8 mouse cellular contexts compared by ENCODE assay signal in genomic region chr10:128493695-128494666, GRCm38 (mm10). TPM values are rescaled to one million over a fixed set of nuclear protein-coding genes. Genes with fewer than 3 reads are reported as not detected.
DNase-seq lines count a peak whose midpoint lies in the region; ATAC-seq and TF ChIP-seq lines count a peak whose summit lies in the region.

TSS of gene Myl6 (minus strand) at chr10:128494145.

- WGBS in forebrain, embryonic 11.5 days: under 1% methylated on average over 45 of the region's 45 CpGs
- WGBS in heart, embryonic 16.5 days: under 1% methylated on average over 45 of the region's 45 CpGs
- WGBS in liver, embryonic 15.5 days (ENCODE audit: insufficient replicate concordance): under 1% methylated on average over 45 of the region's 45 CpGs
- WGBS in neural tube, embryonic 12.5 days: under 1% methylated on average over 45 of the region's 45 CpGs

- TF ChIP-seq EP300 in CH12.LX (IDR thresholded peaks at IDR 0.05; ENCODE audit: low read length): no peak

- H3K4me3 ChIP-seq in CH12.LX (replicated peaks in 1 of 3; ENCODE audit: low read depth in 2 of 3, low read length in 2 of 3, poor library complexity in 1 of 3): peak within 1 kb of the TSS; percentile 76 to 100 (median 90)
- H3K4me3 ChIP-seq in forebrain, embryonic 11.5 days (ENCODE audit: low read depth, low read length): peak within 1 kb of the TSS; percentile 78
- peak within 1 kb of the TSS; percentile 75 for H3K4me3 ChIP-seq in heart, embryonic 16.5 days (ENCODE audit: low read length)
- peak within 1 kb of the TSS; percentile 93 for H3K4me3 ChIP-seq in liver, embryonic 15.5 days (replicated peaks)
- peak within 1 kb of the TSS; percentile 66 for H3K4me3 ChIP-seq in neural tube, embryonic 12.5 days

- H3K27me3 ChIP-seq in CH12.LX (replicated peaks): no peaks in the 10 kb centered on the region
- no peaks in the 10 kb centered on the region for H3K27me3 ChIP-seq in forebrain, embryonic 11.5 days (ENCODE audit: control insufficient read depth, insufficient read depth, low read length)
- no peaks in the 10 kb centered on the region for H3K27me3 ChIP-seq in heart, embryonic 16.5 days (ENCODE audit: control insufficient read depth, insufficient read depth, low read length)
- H3K27me3 ChIP-seq in liver, embryonic 15.5 days: no peaks in the 10 kb centered on the region
- H3K27me3 ChIP-seq in neural tube, embryonic 12.5 days (replicated peaks): no peaks in the 10 kb centered on the region

- peak; percentile 20 to 74; a peak in 3 of 4 replicates for TF ChIP-seq CTCF in CH12.LX (conservative IDR thresholded peaks at IDR 0.05 in 1 of 2, IDR thresholded peaks at IDR 0.05 in 1 of 2; ENCODE audit: low read depth in 2 of 2, low read length in 2 of 2)

- no peak for TF ChIP-seq RAD21 in CH12.LX (IDR thresholded peaks at IDR 0.05; ENCODE audit: low read depth, low read length)

- peak; percentile 100 for DNase-seq in CH12.LX (ENCODE audit: extremely low read depth)
- peak; percentile 99 for DNase-seq in c-Kit-positive CD71-positive TER-119-negative erythroid progenitor cells, embryonic 14.5 days (ENCODE audit: low read depth)
- DNase-seq in forebrain, embryonic 11.5 days (ENCODE audit: low spot score): peak; percentile 99
- DNase-seq in kidney, postnatal 36 days: peak; percentile 99
- DNase-seq in telencephalon, adult 2 months (ENCODE audit: low read depth, low spot score): peak; percentile 98

- peak within 1 kb of the TSS; percentile 90 for H3K9ac ChIP-seq in CH12.LX (ENCODE audit: insufficient read depth, low read depth)
- peak within 1 kb of the TSS; percentile 88 for H3K9ac ChIP-seq in forebrain, embryonic 11.5 days (ENCODE audit: low read length)
- H3K9ac ChIP-seq in heart, embryonic 16.5 days (ENCODE audit: low read length): peak within 1 kb of the TSS; percentile 88
- peak within 1 kb of the TSS; percentile 90 for H3K9ac ChIP-seq in liver, embryonic 15.5 days
- peak within 1 kb of the TSS; percentile 78 for H3K9ac ChIP-seq in neural tube, embryonic 12.5 days

- H3K4me1 ChIP-seq in CH12.LX (ENCODE audit: control insufficient read depth in 1 of 2, insufficient read depth in 2 of 2): peaks cover 12 to 40% of the 10 kb centered on the region in 2 experiments; a peak in 3 of 4 replicates
- peaks cover 13% of the 10 kb centered on the region for H3K4me1 ChIP-seq in forebrain, embryonic 11.5 days (replicated peaks; ENCODE audit: control insufficient read depth, insufficient read depth, low read length)
- peaks cover 55% of the 10 kb centered on the region for H3K4me1 ChIP-seq in heart, embryonic 16.5 days (ENCODE audit: control insufficient read depth, insufficient read depth, low read length)
- H3K4me1 ChIP-seq in liver, embryonic 15.5 days (replicated peaks): peaks cover 78% of the 10 kb centered on the region
- peaks cover 36% of the 10 kb centered on the region for H3K4me1 ChIP-seq in neural tube, embryonic 12.5 days

- peaks cover 30 to 38% of the 10 kb centered on the region in 2 experiments for H3K36me3 ChIP-seq in CH12.LX (replicated peaks in 1 of 2; ENCODE audit: control insufficient read depth in 1 of 2, insufficient read depth in 1 of 2, low read length in 1 of 2)
- H3K36me3 ChIP-seq in forebrain, embryonic 11.5 days (ENCODE audit: control insufficient read depth, insufficient read depth, low read length): peaks cover 7% of the 10 kb centered on the region; the same call in 1 of the 2 replicates
- peaks cover 26% of the 10 kb centered on the region for H3K36me3 ChIP-seq in heart, embryonic 16.5 days (ENCODE audit: control insufficient read depth, insufficient read depth)
- H3K36me3 ChIP-seq in liver, embryonic 15.5 days (replicated peaks): peaks cover 31% of the 10 kb centered on the region
- H3K36me3 ChIP-seq in neural tube, embryonic 12.5 days: peaks cover 29% of the 10 kb centered on the region

- H3K79me2 ChIP-seq in CH12.LX (replicated peaks; ENCODE audit: control insufficient read depth, extremely low read depth, insufficient read depth, poor library complexity, severe bottlenecking): peaks cover 20% of the 10 kb centered on the region

- dilution Hi-C loops in CH12.LX (cut with MboI; ENCODE audit: extremely low pct_ligation_motif_present, extremely low pct_unique_long_range_greater_than_20kb, low sequenced_read_pairs): no loop called here

- H3K4me2 ChIP-seq in CH12.LX (ENCODE audit: insufficient read depth, low read depth, poor library complexity, severe bottlenecking): peak within 1 kb of the TSS; percentile 95
- peak within 1 kb of the TSS; percentile 86 for H3K4me2 ChIP-seq in forebrain, embryonic 11.5 days (ENCODE audit: low read depth, low read length, severe bottlenecking)
- H3K4me2 ChIP-seq in heart, embryonic 16.5 days (ENCODE audit: low read depth, low read length): peak within 1 kb of the TSS; percentile 78
- peak within 1 kb of the TSS; percentile 90 for H3K4me2 ChIP-seq in liver, embryonic 15.5 days
- peak within 1 kb of the TSS; percentile 84 for H3K4me2 ChIP-seq in neural tube, embryonic 12.5 days (replicated peaks)

- peak; percentile 95 for TF ChIP-seq POLR2A in CH12.LX (IDR thresholded peaks at IDR 0.05; ENCODE audit: low read depth, low read length)

- peak within 1 kb of the TSS; percentile 51 for H3K27ac ChIP-seq in CH12.LX (ENCODE audit: insufficient read depth, low read depth)
- peak within 1 kb of the TSS; percentile 78 for H3K27ac ChIP-seq in forebrain, embryonic 11.5 days (ENCODE audit: low read depth, low read length)
- H3K27ac ChIP-seq in heart, embryonic 16.5 days (ENCODE audit: low read length): peak within 1 kb of the TSS; percentile 99
- peak within 1 kb of the TSS; percentile 94 for H3K27ac ChIP-seq in liver, embryonic 15.5 days (replicated peaks)
- peak within 1 kb of the TSS; percentile 54 for H3K27ac ChIP-seq in neural tube, embryonic 12.5 days

- peak; percentile 95 for ATAC-seq in forebrain, embryonic 11.5 days (replicated peaks; ENCODE audit: low FRiP score)
- peak; percentile 86 for ATAC-seq in heart, embryonic 16.5 days (replicated peaks; ENCODE audit: extremely low read depth, insufficient read depth, low FRiP score)
- peak; percentile 87 for ATAC-seq in liver, embryonic 15.5 days (ENCODE audit: insufficient read depth)
- ATAC-seq in neural tube, embryonic 12.5 days (ENCODE audit: low FRiP score, low read depth): peak; percentile 94

- no peaks in the 10 kb centered on the region for H3K9me3 ChIP-seq in CH12.LX (replicated peaks; ENCODE audit: low read length)
- no peaks in the 10 kb centered on the region for H3K9me3 ChIP-seq in forebrain, embryonic 11.5 days (ENCODE audit: control insufficient read depth, low read length)
- no peaks in the 10 kb centered on the region for H3K9me3 ChIP-seq in heart, embryonic 16.5 days (replicated peaks; ENCODE audit: control insufficient read depth, low read length)
- H3K9me3 ChIP-seq in liver, embryonic 15.5 days (replicated peaks): no peaks in the 10 kb centered on the region
- no peaks in the 10 kb centered on the region for H3K9me3 ChIP-seq in neural tube, embryonic 12.5 days

- in situ Hi-C loops in CH12.LX (cut with MboI; ENCODE audit: low pct_ligation_motif_present, low pct_unique_long_range_greater_than_20kb, low sequenced_read_pairs): no loop called here

TF ChIP-seq in CH12.LX, 34 proteins besides CTCF, POLR2A, EP300 and RAD21 (continues in another document):
- TF ChIP-seq USF1 (IDR thresholded peaks at IDR 0.05; ENCODE audit: low read depth, low read length) (no peak), SIN3A (IDR thresholded peaks at IDR 0.05; ENCODE audit: low read length) (peak; percentile 72), IRF4 (IDR thresholded peaks at IDR 0.05; ENCODE audit: low read depth, low read length) (no peak), NRF1 (IDR thresholded peaks at IDR 0.05; ENCODE audit: low read depth, low read length) (peak; percentile 49), ZC3H11A (IDR thresholded peaks at IDR 0.05; ENCODE audit: low read depth, low read length) (no peak), TCF12 (IDR thresholded peaks at IDR 0.05; ENCODE audit: low read depth, low read length) (peak; percentile 69; the same call in 1 of the 2 replicates), MAFK (IDR thresholded peaks at IDR 0.05; ENCODE audit: insufficient replicate concordance, low read length) (no peak), JUND (conservative IDR thresholded peaks at IDR 0.05; ENCODE audit: low read depth, low read length) (peak; percentile 51; the same call in 1 of the 2 replicates), HCFC1 (IDR thresholded peaks at IDR 0.05; ENCODE audit: low read depth, low read length) (peak; percentile 75), NELFE (IDR thresholded peaks at IDR 0.05; ENCODE audit: low read depth, low read length) (peak; percentile 96), MEF2A (IDR thresholded peaks at IDR 0.05; ENCODE audit: borderline replicate concordance, low read depth, low read length) (no peak), POLR2AphosphoS2 (IDR thresholded peaks at IDR 0.05; ENCODE audit: low read depth, low read length) (0 out of 2 replicates have a peak, but pooled peaks have one; percentile 77), CHD2 (IDR thresholded peaks at IDR 0.05; ENCODE audit: low read length) (peak; percentile 72; the same call in 1 of the 2 replicates), ZNF384 (IDR thresholded peaks at IDR 0.05; ENCODE audit: low read depth, low read length) (no peak), USF2 (conservative IDR thresholded peaks at IDR 0.05; ENCODE audit: low read depth, low read length) (no peak), UBTF (IDR thresholded peaks at IDR 0.05; ENCODE audit: low read depth, low read length) (no peak), SMC3 (IDR thresholded peaks at IDR 0.05; ENCODE audit: low read depth, low read length) (no peak), MAZ (IDR thresholded peaks at IDR 0.05; ENCODE audit: low read depth, low read length) (peak; percentile 97), ZMIZ1 (IDR thresholded peaks at IDR 0.05; ENCODE audit: low read depth, low read length) (peak; percentile 78; the same call in 1 of the 2 replicates), MAX (IDR thresholded peaks at IDR 0.05; ENCODE audit: low read length) (peak; percentile 67), KAT2A (IDR thresholded peaks at IDR 0.05; ENCODE audit: insufficient replicate concordance, low read length) (0 out of 2 replicates have a peak, but pooled peaks have one; percentile 40), ZKSCAN1 (IDR thresholded peaks at IDR 0.05; ENCODE audit: borderline replicate concordance, low read depth, low read length) (no peak), BHLHE40 (IDR thresholded peaks at IDR 0.05; ENCODE audit: low read depth, low read length) (no peak; the same call in 1 of the 2 replicates)

RNA-seq across cellular contexts. Expression of gene Myl6, which starts in this region (rescaled TPM):
- total RNA-seq in CH12.LX (2012; rRNA removed): 555 and 601 TPM in 2 replicates
- 560 and 610 TPM in 2 replicates for total RNA-seq in CH12.LX (2014; rRNA removed)
- polyA plus RNA-seq in CH12.LX (2012; ENCODE audit: insufficient read length, low read depth): 366 and 413 TPM in 2 replicates
- 620 and 659 TPM in 2 replicates for polyA plus RNA-seq in forebrain, embryonic 11.5 days (2014; fragmentation: Nextera tagmentation; extraction: Ambion mirVana)
- 945 and 1,125 TPM in 2 replicates for polyA plus RNA-seq in heart, embryonic 16.5 days (2015; fragmentation: Nextera tagmentation; extraction: Ambion mirVana)
- polyA plus RNA-seq in liver, embryonic 15.5 days (2015; fragmentation: Nextera tagmentation; extraction: Ambion mirVana): 483 and 484 TPM in 2 replicates
- polyA plus RNA-seq in neural tube, embryonic 12.5 days (2016; fragmentation: Nextera tagmentation; extraction: Ambion mirVana): 879 and 909 TPM in 2 replicates

Comparison
In these comparisons a context has a peak if more than half of its experiments do, and no peak if none do; other contexts are left out.
1. Peak in every context shown above with its lines: DNase-seq, ATAC-seq, H3K4me3 ChIP-seq and H3K27ac ChIP-seq.